Mouse (Mus musculus): ENCODE data around the gene Zfp984.
"Not testable (repeated sequence)": the region's sequence is repeated elsewhere in the genome, so short reads cannot be mapped to it uniquely, and the experiment has no call there.

DNA sequence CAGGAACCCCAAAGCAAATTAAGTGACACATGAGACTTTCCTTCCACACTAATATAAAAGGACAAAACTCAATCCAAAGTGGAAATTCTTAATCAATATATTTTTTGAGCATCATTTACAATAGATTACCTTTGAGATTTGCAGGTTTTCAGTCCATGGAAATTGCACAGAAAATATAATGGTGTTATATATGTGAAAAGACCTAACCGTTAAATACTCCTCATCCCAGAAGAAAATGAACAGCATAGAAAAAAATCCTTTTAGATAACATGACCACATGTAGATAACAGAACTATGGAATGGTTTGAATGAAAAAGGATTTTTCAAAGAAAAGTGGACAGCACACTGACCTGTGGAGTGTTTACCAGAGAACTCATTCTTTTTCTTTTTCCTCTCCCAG lies 14.3 kb downstream of the Zfp984 start:
- not testable (repeated sequence) for TF ChIP-seq POLR2A (IDR thresholded peaks at IDR 0.05; ENCODE audit: control insufficient read depth, low read depth, low read length); CTCF (IDR thresholded peaks at IDR 0.05; ENCODE audit: control insufficient read depth, insufficient read depth, insufficient replicate concordance, low read depth, low read length)

Data from testis, adult 2 months (tissue).